Mouse (Mus musculus) bone marrow macrophage, adult 2 months (primary cell): ENCODE results near the gene Gm44511. TPM values are rescaled to one million over a fixed set of nuclear protein-coding genes. Genes with fewer than 3 reads are reported as not detected.

Source experiments
- H3K27ac ChIP-seq: 2 replicates; pipeline ENCODE4 v1.5.1; 2012; ENCODE audit warnings: low read depth, low read length; ENCODE audit not compliant: insufficient read depth
- H3K4me1 ChIP-seq: 2 replicates; pipeline ENCODE4 v1.6.1; 2012; ENCODE audit warnings: low read length; ENCODE audit not compliant: control insufficient read depth, insufficient read depth
- H3K4me3 ChIP-seq: 2 replicates; pipeline ENCODE4 v1.5.1; 2012; ENCODE audit warnings: mild to moderate bottlenecking, low read length, moderate library complexity; ENCODE audit not compliant: insufficient read depth
- CTCF ChIP-seq: IDR thresholded peaks from 2 replicates; pipeline ENCODE4 v1.5.1; 2012; ENCODE audit warnings: low read depth, mild to moderate bottlenecking, low read length, moderate library complexity
- POLR2A ChIP-seq: IDR thresholded peaks from 2 replicates; pipeline ENCODE4 v1.6.1; 2012; ENCODE audit warnings: mild to moderate bottlenecking, low read depth, low read length, borderline replicate concordance
- polyA plus RNA-seq: library from polyadenylated mRNA; stranded (reverse); fragments of >200 nt; gene quantifications from 2 replicates; pipeline ENCODE4 v1.2.4, GENCODE M21; 2012; ENCODE audit not compliant: missing spikeins, insufficient read depth, insufficient read length

Gm44511 gene
- polyA plus RNA-seq, 1 experiment: not detected

DNA sequence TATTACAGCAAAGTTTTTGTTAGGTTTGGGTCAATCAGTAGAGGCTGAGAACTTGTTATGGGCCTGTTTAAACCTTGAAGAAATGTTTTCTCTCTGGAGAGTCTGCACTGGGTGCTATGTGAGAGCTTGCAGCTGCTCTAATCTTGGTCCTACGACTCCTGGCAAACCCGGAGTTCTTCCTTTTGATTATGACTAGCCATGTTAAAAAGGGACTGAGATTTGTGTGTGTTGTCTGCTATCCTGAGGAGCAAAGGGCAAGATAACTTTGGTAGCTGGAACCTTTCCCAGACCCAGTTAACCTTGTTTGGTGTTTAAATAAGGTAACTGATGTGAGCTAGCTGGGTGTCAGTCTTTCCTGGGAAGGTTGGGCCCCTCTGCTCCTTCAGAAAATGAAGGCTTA is 24.6 kb upstream of the Gm44511 start:
- TF ChIP-seq CTCF (no peak), POLR2A (no peak)
- Histone ChIP-seq H3K27ac (peak overlapping the region; percentile 87), H3K4me3 (no peak overlapping the region), H3K4me1 (peaks cover 50% of the 10 kb centered on the region)

DNA sequence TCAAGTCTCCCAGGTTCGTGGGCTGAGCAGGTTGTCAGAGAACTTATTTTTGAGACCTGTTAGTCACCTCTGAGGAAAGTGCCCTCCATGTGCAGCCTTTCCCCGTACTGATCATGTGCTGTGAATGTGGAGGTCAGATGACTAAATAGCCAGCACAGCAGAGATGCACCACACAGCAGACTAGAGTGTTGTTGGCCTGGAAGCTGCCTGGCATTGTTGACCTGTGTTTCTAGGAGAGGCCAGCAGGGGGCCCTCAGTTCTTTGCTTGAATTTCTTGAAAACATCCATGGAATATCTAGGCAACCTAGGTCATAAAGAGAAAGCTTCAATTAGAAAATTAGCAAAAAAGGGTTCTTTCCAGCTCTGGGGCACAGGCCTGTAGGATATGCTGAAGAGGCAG is 23.8 kb upstream of the Gm44511 start:
- H3K27ac ChIP-seq: peak overlapping the region; percentile 87

DNA sequence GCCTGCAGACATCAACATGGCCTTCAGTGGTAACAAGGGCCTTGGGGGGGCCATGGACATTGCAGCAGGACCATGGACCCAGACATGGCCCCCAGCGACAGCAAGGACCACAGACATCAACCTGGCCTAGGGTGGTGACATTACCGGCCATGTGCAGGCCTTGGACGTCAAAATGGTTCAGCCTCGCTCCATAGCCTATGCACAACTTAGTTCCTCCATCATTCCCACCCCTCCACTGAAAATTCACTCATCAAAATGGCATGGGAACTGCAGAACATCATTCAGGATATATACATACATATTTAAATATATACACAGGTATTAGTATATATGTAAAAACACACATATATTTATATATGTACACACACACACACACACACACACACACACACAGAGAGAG is 21.3 kb upstream of the Gm44511 start:
- Histone ChIP-seq H3K4me1 (peaks cover 48% of the 10 kb centered on the region), H3K27ac (no peak overlapping the region), H3K4me3 (no peak overlapping the region)
- TF ChIP-seq POLR2A: no peak
- TF ChIP-seq CTCF: no peak

More for the DNA sequence above, 23.8 kb upstream of the Gm44511 start:
- Histone ChIP-seq H3K4me3 (no peak overlapping the region), H3K4me1 (peaks cover 46% of the 10 kb centered on the region)
- TF ChIP-seq CTCF (peak; percentile 55; the same call in 1 of the 2 replicates), POLR2A (no peak)

DNA sequence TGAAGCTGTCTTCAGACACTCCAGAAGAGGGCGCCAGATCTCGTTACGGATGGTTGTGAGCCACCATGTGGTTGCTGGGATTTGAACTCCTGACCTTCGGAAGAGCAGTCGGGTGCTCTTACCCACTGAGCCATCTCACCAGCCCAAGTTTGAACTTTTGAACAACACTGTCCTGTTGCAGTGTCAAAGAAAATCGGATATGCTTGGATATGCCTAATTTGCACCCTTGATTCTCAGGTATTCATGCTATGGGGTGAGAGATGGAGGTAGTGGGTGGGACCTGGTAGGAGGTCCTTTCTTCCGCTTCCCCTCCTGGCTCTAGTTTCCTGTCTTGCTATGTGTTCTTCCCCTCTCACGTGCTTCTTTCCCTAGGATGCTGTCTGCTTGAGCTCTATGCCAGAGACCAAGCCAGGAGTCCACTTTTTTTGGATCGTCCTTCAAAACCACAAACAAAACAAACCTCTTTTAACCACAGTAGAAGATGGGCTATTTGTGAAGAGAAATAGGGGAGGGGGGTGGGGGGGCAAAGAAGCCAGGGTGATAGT is 20.0 kb upstream of the Gm44511 start:
- peaks cover 37% of the 10 kb centered on the region for H3K4me1 ChIP-seq
- no peak overlapping the region for H3K27ac ChIP-seq
- H3K4me3 ChIP-seq: no peak overlapping the region
- TF ChIP-seq CTCF (no peak), POLR2A (no peak)

DNA sequence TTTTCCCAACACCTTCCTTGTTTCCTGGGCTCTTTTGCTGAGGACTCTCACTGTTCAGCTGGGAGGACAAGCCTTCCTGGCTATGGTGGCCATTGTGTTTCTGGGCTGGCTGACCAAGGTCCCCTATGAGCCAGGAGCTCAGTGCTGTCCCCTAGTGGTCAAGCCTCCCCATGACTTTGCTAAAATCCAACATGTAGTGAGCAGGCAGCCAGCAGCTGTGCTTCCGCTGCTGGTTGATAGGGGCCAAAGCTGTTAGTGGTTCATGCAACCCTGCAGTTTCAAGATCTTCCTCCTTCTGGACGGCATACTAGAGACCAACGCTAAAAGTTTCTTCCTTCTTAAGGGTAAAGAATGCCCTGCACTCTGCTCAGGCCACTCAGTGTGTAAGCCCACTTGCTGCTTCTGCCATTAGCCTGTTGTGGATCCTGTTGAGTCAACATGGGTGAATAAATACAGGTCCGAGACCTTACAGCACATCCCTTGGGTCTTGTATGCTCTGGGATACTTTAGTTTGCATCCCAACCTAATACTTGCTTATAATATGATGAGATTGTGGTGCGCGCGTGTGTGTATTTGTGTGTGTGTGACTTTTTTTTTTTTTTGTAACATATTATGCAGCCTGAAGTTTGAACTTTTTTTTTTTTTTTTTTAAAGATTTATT is 19.3 kb upstream of the Gm44511 start:
- peaks cover 31% of the 10 kb centered on the region for H3K4me1 ChIP-seq
- H3K27ac ChIP-seq: peak overlapping the region; percentile 56
- TF ChIP-seq POLR2A: 0 out of 2 replicates have a peak, but pooled peaks have one; percentile 35
- TF ChIP-seq CTCF: peak; percentile 92
- peak overlapping the region; percentile 6 for H3K4me3 ChIP-seq

DNA sequence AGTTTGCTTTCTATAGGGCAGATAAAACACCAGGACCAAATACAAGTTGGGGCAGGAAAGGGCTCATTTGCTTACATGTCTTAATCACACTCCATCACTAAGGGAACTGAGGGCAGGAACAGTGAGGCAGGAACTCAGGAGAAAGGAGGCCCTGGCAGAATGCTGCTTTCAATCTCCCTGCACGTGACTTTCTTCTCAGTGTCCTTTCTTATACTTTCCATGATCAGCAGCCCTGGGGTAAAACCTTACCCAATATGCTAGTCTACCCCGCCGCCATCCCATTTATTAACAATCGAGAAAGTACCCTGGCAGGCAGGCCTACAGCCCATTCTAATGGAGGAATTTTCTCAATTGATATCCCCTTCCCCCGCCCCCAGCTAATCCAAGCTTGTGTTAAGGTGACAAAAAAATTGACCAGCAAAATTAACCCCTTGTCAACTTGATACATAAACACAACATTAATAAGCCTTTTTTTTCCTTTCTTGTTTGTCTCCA is 18.5 kb upstream of the Gm44511 start:
- TF ChIP-seq POLR2A (no peak), CTCF (no peak)
- peaks cover 24% of the 10 kb centered on the region for H3K4me1 ChIP-seq
- no peak overlapping the region for H3K27ac ChIP-seq
- no peak overlapping the region for H3K4me3 ChIP-seq

DNA sequence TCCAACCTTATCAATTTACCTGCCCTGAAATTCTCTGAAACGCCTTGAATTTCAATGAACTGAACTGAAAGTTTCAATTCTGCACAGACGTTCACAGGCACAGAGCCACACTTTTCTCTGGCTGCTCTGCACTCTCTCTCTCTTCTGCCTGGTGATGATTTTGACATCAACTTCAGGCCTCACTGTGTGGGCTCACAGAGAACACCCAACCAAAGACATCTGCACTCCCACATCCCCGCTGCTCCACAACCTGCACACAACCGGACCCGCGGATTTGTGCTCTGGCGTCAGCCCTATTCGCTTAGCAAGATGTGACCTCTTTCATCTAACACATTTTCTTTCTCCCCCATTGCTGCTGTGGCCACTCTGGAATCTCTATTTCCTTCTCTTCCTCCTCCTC is 18.0 kb upstream of the Gm44511 start:
- H3K4me1 ChIP-seq: peaks cover 19% of the 10 kb centered on the region
- TF ChIP-seq CTCF: no peak
- H3K27ac ChIP-seq: peak overlapping the region; percentile 4; the same call in 1 of the 2 replicates
- no peak overlapping the region for H3K4me3 ChIP-seq

DNA sequence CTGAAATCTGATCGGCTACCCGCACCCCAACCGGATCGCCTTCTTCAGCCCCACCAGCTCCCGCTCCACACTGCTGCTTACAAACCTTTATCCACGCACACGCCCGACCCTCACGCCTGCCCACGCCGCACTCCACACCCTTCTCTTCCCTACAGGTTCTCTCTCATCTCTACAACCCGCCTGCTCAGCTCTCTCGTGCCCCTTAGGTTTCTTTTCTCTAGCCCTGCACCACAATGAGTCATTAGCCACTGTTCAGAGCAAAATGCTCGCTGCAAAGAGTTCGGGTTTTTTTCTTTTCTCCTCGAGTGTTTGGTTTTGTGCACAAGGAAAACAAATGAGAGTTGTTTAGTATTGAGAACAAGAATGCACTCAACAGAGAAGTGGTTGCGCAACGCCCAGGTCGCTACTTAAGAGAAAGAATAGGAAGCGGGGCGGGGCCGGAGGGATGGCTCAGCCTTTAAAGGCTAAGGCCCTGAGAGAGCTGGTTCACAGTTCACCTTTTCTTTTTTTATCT is 17.4 kb upstream of the Gm44511 start:
- peak overlapping the region; percentile 89 for H3K27ac ChIP-seq
- peaks cover 17% of the 10 kb centered on the region for H3K4me1 ChIP-seq
- peak overlapping the region; percentile 68 for H3K4me3 ChIP-seq
- TF ChIP-seq POLR2A (no peak), CTCF (no peak)

DNA sequence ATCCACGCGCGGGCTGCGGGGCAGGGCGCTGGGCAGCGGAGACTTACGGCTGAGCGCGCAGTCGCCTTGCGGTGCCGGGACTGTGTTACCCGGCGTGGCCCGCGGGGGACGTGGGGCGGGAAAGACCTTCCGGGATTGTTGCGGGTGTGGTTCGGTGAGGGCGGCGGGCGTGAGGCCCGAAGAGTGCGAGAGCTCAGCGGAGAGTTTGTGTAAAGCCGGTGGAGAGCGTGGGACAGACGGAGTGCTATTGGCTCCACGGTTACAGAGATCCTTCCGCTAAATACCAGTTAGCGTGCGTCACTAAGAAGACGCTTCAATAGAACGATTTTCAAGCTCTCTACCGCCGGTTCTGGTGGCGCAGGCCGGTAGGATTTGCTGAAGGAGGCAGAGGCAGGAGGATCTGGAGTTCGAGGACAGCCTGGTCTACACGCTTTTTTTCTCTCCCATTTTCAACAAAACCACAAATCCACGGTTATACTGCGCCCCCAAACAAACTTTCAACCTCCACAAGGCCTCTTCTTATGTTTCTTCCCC is 16.9 kb upstream of the Gm44511 start:
- TF ChIP-seq POLR2A (no peak), CTCF (no peak)

More for the DNA sequence above, 16.9 kb upstream of the Gm44511 start:
- Histone ChIP-seq H3K27ac (peak overlapping the region; percentile 89), H3K4me1 (peaks cover 14% of the 10 kb centered on the region), H3K4me3 (peak overlapping the region; percentile 89)
